ENCODE assay signal across 7 mouse cellular contexts in genomic region chr13:96132401-96132816, GRCm38 (mm10). TPM values are rescaled to one million over a fixed set of nuclear protein-coding genes. Genes with fewer than 3 reads are reported as not detected.
DNase-seq lines count a peak whose midpoint lies in the region; ATAC-seq lines count a peak whose summit lies in the region.

Sv2c (minus strand) TSS chr13:96132577.

- H3K27me3 ChIP-seq in midbrain, embryonic 11.5 days (ENCODE audit: control insufficient read depth, insufficient read depth, low read length) = peaks cover 53% of the 10 kb centered on the region
- H3K27me3 ChIP-seq in stomach, embryonic 14.5 days (ENCODE audit: control insufficient read depth, insufficient read depth, low read length) = peaks cover 29% of the 10 kb centered on the region

- peak; percentile 82 for ATAC-seq in midbrain, embryonic 11.5 days (ENCODE audit: low FRiP score)
- peak; percentile 57 for ATAC-seq in stomach, embryonic 14.5 days (ENCODE audit: insufficient number of reproducible peaks, insufficient read depth, low FRiP score, low read depth)

- H3K4me2 ChIP-seq in midbrain, embryonic 11.5 days = peak within 1 kb of the TSS; percentile 91
- H3K4me2 ChIP-seq in stomach, embryonic 14.5 days (replicated peaks; ENCODE audit: low read depth, low read length) = peak within 1 kb of the TSS; percentile 74

- H3K4me1 ChIP-seq in midbrain, embryonic 11.5 days (ENCODE audit: control insufficient read depth, insufficient read depth, low read length) = peaks cover 12% of the 10 kb centered on the region
- 0 out of 2 replicates have a peak, but pooled peaks cover 5% of the 10 kb centered on the region for H3K4me1 ChIP-seq in stomach, embryonic 14.5 days (ENCODE audit: control insufficient read depth, insufficient read depth, low read length)

- H3K36me3 ChIP-seq in midbrain, embryonic 11.5 days (ENCODE audit: control insufficient read depth, insufficient read depth, low read length) = no peaks in the 10 kb centered on the region
- H3K36me3 ChIP-seq in stomach, embryonic 14.5 days (ENCODE audit: control insufficient read depth, insufficient read depth, low read length) = no peaks in the 10 kb centered on the region

- peak; percentile 12 for DNase-seq in urinary bladder, postnatal 14 days (ENCODE audit: low spot score)
- DNase-seq in urinary bladder, adult 2 months (ENCODE audit: low spot score) = no peak
- peak; percentile 86 for DNase-seq in embryo, embryonic 10 days (ENCODE audit: low spot score)
- peak; percentile 21 to 24 for DNase-seq in gastrocnemius, postnatal 4 days (ENCODE audit: low spot score in 2 of 2)
- DNase-seq in layer of hippocampus, postnatal 14 days (ENCODE audit: low spot score in 2 of 2) = peak; percentile 24 to 29
- peak; percentile 94 for DNase-seq in midbrain, embryonic 11.5 days (ENCODE audit: low spot score, missing footprints)

- H3K4me3 ChIP-seq in midbrain, embryonic 11.5 days (ENCODE audit: low read depth, low read length) = peak within 1 kb of the TSS; percentile 46
- H3K4me3 ChIP-seq in stomach, embryonic 14.5 days (ENCODE audit: low read depth, low read length) = peak within 1 kb of the TSS; percentile 43

- H3K9me3 ChIP-seq in midbrain, embryonic 11.5 days (ENCODE audit: control insufficient read depth, low read length) = no peaks in the 10 kb centered on the region
- H3K9me3 ChIP-seq in stomach, embryonic 14.5 days (ENCODE audit: control insufficient read depth, low read depth, low read length) = no peaks in the 10 kb centered on the region

- 1% methylated on average over 35 of the region's 44 CpGs for WGBS in midbrain, embryonic 11.5 days
- under 1% methylated on average over 42 of the region's 44 CpGs for WGBS in stomach, embryonic 14.5 days

- H3K27ac ChIP-seq in midbrain, embryonic 11.5 days (ENCODE audit: low read depth, low read length) = no peak within 1 kb of the TSS
- H3K27ac ChIP-seq in stomach, embryonic 14.5 days (ENCODE audit: low read length) = no peak within 1 kb of the TSS

- peak within 1 kb of the TSS; percentile 54 for H3K9ac ChIP-seq in midbrain, embryonic 11.5 days (ENCODE audit: low read length)
- no peak within 1 kb of the TSS for H3K9ac ChIP-seq in stomach, embryonic 14.5 days (replicated peaks; ENCODE audit: low read depth, low read length)

RNA-seq across cellular contexts. Expression of gene Sv2c, which starts in this region (rescaled TPM):
- polyA plus RNA-seq in urinary bladder, adult 2 months (2012; rRNA removed) = 0.17 and 0.27 TPM in 2 replicates
- total RNA-seq in gastrocnemius, postnatal 4 days (2021) = under 1 TPM; 0.76 to 0.80 TPM
- total RNA-seq in layer of hippocampus, postnatal 14 days (2021) = 10 to 100 TPM; 11.9 to 12.7 TPM
- 0.95 and 1.1 TPM in 2 replicates for polyA plus RNA-seq in midbrain, embryonic 11.5 days (2014; fragmentation: Nextera tagmentation; extraction: Ambion mirVana)
- polyA plus RNA-seq in stomach, embryonic 14.5 days (2014; fragmentation: Nextera tagmentation; extraction: Ambion mirVana) = 2.7 and 4.0 TPM in 2 replicates

Comparison
In these comparisons a context has a peak if more than half of its experiments do, and no peak if none do; other contexts are left out.
1. RNA of gene Sv2c (total RNA-seq): 11.9 to 12.7 TPM in layer of hippocampus, postnatal 14 days; 0.76 to 0.80 TPM in gastrocnemius, postnatal 4 days; every median in the first group is over 4 times any median in the second.
2. Peak in DNase-seq in gastrocnemius, postnatal 4 days; RNA of the gene not detected or under 1 TPM.